Mouse (Mus musculus) cerebellum, adult 8-10 months (tissue): ENCODE measurements at regions not wholly inside any gene's neighbourhood (a gene's known extent, or its start where the extent isn't known, plus 50 kb on each side); places are given as distances from the start of the nearest gene placed in this dataset.

ENCODE experiments used
- DNase-seq: peaks from one replicate; pipeline ENCODE4 v3.0.0; 2022

DNA sequence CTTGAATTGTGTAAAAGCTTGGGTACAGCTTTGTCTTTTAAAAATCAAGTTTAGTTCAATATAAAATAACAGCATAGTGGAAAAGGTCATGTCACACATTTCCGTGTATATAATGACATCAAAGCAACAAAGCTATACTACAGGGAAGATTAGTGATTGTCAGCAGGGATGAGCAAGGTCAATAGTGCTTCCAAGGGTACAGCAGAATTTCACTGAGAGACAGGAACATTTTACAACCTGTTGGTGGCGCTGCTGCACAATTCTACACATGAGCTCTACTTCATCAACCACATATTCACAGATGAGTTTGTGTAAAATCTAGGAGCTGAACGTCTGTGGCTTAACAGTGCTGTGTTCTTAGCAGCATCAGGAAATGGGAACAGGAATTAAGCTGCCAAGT, 74.3 kb upstream of the A2m start:
- peak; percentile 23 for DNase-seq

DNA sequence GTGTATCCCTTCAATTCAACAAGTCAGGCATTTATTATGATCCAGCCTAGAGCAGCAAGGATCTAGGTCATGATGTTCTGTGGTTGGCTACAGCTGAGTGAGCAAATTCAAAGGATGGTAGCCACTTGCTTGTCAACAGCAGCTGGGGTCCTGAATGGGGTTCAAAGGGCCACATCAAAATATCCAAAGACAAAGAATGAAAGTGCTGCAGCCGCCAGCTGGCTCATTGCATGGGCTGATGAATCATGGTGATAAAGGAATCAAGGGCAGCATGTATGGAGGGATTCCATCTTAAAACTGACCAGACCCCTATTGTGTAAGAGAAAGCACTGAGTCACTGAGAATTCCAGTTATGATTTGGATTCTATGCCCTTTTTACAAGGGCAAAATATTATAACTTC, 74.8 kb upstream of the A2m start:
- DNase-seq = peak; percentile 3

DNA sequence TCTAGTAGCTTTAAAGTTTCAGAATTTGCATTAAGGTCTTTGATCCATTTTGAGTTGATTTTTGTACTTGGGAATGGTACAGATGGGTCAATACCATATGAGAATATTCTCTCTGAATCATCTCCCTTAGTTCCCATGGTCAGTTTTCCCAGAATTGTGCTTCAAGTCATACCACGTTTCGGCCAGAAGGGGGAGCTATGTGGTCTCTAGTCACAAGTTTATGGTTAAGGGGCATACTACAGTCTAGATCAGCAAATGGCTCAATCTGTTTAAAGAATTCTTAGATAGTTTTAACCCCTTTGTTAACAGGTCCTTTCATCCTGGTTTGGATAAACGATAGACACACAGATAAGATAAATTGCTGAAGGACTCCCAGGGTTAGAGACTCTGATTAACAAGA, 78.7 kb upstream of the A2m start:
- DNase-seq = no peak

DNA sequence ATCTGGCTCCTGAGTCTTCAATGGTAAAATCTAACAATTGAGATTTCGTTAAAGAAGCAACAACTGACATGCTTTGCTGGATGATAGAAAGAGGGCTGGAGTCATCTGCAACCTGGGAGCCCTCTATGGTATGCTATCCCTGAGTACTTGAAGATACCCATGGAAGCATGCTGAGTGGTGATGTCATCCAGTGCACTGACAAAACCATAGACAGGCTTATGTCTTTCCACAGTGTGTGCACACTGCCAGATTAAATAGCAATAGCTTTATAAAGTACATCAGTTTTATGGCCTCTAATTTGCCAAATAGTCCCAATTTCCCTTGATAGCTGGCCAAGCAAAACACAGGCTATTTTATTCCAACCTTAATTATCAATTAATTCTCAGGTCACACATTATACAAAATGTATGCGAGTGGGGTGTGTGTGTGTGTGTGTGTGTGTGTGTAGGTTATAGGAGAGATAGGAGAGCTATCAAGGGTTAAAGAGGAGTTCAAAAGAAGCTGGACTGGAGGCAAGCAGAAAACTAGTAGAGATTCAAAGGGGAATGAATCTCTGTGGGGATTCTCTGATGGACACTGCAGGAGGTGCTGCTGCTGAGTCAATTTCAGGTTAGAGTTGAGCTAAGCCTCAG, 80.1 kb upstream of the Iqsec3 start:
- no peak for DNase-seq

DNA sequence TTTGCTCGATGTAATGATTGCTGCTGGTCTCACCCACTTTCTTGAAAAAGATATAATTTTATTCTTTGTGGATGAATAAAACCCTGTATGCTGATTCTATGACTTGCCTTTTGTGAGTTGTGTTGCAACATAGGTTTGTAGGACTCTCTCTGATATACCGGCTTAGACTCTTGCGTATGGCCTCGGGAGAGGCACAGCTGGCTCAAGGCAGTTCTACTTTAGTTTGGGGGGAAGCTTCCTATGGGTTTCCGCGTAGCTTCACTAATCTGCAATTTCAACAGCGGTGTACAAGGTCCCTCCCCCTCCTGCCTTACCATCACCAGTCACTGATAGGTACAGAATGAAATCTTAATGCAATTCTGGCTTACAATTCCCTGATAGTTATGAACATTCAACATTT, 60.0 kb upstream of the Iqsec3 start:
- no peak for DNase-seq

DNA sequence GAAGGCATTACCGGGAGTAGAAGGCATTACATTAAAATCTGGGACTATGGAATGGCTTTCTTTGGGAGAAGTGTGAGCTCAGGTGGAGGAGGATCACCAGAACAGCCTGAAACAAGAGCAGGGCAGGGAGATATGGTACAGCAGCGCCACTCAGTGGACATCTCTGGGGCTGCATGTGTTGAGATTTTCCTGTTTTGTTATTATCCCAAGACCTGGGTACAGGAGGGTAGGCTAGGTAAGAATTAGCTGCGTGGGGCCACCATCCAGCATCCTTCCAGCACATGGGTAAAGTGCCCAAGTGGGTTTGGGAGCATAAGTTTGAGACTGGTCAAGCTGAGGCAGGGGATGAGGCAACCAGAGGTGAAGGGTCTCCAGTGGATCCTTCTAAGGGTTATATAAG, 59.4 kb upstream of the Iqsec3 start:
- peak; percentile 52 for DNase-seq

DNA sequence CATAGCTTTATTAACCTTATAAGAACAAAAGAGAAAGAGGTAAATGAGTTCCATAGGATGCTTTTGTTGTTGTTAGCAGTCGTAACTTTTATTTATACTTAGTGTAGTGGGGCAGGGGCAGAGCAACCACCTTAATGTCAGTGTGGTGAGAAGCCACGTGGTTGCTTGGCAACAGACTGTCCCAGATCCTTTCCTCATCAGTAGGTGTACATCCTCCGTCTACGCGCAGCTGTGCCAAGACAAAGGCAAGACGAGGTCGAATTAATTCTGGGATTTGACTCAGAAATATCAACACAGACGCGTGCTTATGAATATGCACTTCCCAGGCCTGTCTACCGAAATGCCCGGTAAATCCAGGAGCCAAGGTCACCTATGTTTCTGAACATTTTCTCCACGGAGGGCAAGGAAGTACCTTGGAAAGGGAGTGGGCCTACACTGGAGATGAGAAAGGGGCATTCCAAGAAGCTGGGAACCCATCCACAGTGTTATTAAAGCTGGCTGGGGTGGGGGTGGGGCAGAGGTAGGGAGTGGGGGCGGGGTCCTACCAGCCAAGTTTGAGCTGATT, 58.4 kb upstream of the Iqsec3 start:
- no peak for DNase-seq

DNA sequence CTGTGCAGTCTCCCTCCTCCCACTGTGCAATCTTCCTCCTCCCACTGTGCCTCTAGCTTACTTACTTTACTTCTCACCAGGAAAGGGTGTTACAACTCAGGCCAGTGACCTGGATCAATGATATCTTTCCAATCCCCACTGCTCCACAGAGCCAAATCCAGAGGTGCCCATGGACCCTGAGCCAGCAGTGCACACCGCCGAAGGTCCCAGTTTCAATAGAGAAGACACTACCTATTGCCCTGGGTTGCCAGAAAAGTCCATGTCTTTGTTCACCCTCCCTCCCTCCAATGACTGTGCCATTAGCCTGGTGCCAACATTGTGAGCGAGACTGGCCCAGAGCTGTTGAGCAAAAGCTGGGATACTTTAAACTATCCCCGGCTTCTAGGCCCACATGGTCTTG, 53.8 kb upstream of the Iqsec3 start:
- DNase-seq = no peak

DNA sequence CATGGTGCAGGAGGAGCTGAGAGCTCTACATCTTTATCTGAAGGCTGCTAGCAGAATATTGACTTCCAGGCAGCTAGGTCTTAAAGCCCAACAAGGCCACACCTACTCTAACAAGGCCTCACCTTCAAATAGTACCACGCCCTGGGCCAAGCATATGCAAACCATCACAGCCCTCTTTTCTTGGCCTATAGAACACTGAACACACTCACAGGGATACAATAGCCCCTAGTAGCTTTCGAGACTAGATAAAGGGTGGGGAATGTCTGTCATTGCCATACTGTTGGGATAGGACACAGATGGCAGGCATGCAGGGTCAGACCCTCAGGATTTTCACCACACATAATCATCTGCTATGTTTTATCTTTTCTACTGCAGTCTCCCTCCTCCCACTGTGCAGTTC, 52.6 kb upstream of the Iqsec3 start:
- DNase-seq = no peak

DNA sequence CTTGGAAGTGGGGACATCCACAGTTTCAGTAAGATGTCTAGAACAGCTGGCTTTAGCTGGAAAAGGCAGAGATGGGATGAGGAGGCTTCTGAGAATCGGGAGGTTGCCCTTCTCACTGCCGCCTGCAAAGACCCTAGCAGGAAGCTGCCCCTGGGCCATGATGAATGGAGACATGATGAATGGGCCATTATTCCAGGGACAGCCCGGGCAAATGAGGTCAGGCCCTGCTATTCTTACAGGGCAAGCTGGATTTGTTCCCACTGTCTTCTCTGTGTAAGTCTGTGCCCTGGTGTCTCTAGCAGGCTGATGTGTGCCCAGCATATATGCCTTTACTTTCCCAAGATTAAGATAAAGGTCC, 51.1 kb upstream of the Iqsec3 start:
- DNase-seq = no peak

DNA sequence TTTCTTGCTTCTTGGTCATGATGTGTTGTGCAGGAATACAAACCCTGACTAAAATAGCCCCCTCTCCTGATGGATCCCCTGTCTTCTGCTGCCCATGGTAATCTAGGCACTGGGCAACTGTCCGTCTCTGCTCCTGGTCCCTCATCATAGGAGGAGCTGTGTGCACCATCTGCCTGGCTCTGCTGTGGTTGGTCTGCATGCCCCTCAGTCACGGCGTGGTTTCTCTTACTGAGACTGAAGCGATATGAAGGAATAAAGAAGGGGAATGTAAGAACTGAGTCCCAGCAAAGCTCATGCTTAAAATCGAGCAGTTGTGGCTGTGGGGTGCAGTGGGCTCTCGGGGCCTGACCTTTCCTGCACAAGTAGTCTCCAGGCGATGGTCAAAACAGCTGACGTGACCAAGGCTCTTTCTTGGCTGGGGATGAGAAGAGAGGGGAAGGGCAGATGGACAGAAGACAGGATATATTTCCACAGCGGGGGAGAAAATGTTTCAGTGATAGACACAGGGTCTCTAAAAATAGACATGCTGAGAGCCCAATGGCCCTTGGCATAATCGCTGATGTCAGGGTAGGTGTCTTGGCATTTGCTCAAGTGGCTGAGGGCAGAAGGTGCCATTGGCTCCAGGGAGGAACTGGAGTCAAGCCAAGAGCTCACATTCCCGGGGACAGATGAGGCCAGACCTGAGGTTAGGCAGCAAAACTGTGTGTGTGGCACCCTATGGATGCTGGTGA, 50.6 kb upstream of the Iqsec3 start:
- no peak for DNase-seq
